Mouse (Mus musculus): Measurements from ENCODE around the gene Lrrc56.

DNA sequence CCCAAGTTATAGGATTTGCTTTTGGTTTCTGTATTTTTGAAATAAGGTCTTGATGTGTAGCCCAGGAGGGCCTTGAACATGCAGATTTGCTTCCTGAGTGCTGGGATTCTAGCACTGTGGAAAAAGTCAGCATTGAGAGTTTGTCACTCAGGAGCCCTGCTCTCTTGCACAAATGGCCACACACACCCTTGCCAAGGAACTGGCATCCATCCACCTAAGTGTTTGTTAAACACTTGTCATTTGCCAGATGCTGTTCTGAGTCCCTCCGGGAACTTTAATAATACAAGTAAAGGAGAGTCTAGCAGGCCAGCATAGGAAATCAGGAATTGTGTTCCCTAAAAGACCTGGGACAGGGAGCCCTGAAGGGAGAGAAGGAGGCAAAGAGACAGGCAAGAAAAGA, 24.7 kb upstream of the Lrrc56 start:
- no peak for TF ChIP-seq CTCF (IDR thresholded peaks at IDR 0.05; ENCODE audit: extremely low read depth, insufficient read depth, insufficient read length, insufficient replicate concordance)
- TF ChIP-seq POLR2A (IDR thresholded peaks at IDR 0.05; ENCODE audit: low read depth, low read length), result no peak

Measured in spleen, adult 2 months (tissue).